Mouse (Mus musculus) urinary bladder, postnatal 25 days (tissue): ENCODE data around the gene Klf2.

Experiments used
- DNase-seq: peaks from one replicate; pipeline ENCODE4 v3.0.0; 2022; ENCODE audit warnings: low spot score

Gene Klf2

DNA sequence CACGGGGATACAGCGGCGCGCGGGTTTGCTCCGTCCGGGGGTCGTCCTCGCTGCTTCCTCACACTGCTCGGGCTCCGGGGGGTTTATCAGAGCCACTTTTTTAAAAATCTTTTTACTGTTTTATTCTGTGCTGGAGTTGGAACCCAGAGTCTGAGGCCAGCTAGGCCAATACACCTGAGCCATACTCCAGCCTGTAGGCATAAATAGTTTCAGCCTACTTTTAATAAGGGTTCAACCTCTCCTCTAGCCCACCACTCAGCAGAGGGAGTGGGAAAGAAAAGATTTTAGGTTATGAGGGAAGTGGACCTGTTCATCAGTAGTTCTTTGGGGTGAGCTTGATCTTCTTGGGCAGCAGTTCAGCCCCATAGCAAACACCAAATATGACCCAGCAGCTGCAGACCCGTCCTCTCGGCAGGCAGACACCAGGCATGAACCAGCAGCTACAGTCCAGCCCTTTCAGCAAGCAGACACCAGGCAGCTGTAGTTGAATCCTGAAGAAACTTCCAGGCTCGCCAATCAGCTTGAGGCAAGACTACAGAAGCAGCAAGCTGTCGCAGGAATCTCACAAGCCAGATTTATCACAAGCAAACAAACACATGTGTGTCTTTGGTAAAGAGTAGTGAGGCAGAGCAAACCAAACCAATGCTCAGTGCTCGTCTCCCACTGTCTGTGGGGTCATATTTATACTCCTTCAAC is 13.5 kb upstream of the Klf2 start, which contains the start of gene Gm10282:
TSS of gene Gm10282 (minus strand) at position 51 of the 696 bp plus-strand sequence.
- no peak for DNase-seq

DNA sequence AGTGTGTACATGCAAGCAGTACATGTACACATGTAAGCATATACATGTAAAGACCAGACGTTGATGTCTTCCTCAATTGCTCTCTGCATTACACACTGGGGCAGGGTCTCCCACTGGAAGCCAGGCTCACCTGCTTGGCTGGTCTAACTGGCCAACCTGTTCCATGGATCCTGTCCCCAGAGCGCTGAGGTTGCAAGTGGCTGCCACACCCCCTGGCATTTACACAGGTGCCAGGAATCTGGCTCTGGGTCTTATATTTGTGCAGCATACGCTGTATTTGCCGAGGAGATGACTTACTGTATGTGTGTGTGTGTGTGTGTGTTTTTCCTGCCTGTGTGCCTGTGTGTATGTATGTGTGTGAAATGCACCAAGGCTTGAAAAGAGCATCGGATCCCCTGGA is 11.9 kb upstream of the Klf2 start:
- DNase-seq: no peak

DNA sequence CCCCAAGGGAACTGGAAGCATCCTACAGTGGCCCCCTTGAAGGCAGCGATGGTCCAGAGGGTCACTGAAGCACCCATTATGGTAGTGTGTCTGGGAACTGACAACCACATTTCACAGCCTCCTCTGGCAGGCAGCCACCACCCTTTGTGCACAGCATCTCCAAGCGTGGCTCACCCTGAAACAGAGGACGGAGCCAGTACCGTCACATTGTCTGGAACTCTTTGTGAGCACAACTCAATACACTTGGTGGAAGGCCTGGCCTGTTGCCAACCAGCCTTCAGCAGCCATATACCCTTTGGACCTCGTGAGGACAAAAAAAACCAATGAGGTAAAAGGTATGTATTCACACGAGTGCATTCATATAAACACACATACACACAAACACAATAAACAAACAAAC is 10.6 kb upstream of the Klf2 start:
- DNase-seq: no peak

DNA sequence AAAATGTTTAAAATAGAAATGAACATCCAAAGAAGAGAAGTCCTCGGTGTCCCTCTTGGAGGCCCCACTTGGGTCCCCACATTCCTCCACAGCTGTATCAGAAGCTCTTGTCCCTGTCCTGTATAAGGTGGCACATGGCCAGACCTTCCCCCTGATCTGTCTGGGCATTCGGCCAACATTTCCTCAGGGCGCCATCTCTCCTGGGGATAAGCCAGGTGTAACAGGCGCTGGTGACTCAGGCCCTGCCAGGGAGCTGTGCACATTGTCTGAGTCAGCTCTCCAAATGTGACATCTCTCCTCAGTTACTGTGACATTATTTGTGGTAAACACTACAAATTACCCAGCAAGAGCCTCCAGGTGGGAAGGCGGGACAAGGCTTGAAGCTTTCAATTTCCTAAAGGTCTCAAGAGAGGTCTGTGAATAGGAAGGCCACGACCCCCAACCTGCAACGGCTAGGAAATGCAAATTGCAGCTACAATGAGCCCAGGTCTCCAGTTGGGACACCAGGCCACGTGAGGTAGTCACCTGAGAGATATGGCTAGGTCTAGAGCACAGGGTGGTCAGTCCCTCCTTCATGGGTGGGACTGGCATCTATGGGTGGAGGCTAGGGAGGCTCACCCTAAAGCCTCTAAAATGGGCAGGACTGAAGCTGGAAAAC is 7.9 kb upstream of the Klf2 start:
- no peak for DNase-seq

DNA sequence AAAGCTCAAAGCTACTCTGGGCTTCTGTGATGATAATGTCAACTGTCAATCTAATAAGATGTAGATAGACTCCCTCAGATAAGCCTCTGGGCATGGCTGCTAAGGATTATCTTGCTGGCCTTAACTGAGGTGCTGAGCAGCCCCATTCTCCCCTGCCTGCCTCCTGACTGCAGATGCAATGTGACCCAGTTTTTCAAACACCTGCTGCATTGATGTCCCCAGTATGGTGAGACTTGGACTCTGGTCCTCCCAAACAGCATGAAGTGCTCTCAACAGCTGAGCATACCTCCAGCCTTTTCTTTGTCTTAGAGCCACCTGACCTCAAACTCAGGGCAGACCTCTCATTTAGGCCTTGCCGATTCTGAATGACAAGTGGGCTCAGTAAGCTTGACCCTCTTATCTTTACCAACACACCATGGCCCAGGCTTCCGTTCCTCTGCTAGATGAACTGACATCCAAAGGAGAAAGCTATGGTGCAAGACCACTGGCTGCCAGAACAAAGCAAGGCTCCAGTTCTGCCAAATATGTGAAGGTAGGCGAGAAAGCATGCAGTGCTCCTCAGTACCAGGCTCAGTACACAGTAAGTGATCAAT is 5.8 kb upstream of the Klf2 start:
- no peak for DNase-seq

GRCm38 (mm10) chr8:72316053-72316695 is 2.7 kb upstream of the Klf2 start:
- no peak for DNase-seq

GRCm38 (mm10) chr8:72317741-72318301 is 1.0 kb upstream of the Klf2 start:
- no peak for DNase-seq

DNA sequence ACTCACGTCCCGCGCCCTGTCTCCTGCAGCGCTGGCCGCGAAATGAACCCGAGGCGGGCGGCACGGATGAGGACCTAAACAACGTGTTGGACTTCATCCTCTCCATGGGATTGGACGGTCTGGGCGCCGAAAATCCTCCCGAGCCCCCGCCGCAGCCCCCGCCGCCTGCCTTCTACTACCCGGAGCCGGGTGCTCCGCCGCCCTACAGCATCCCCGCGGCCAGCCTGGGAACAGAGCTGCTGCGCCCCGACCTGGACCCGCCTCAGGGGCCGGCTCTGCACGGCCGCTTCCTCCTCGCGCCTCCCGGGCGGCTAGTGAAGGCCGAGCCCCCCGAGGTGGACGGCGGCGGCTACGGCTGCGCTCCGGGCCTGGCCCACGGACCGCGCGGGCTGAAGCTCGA is 564 bp downstream of the Klf2 start:
- DNase-seq: peak; percentile 38

- no peak for DNase-seq
Measured at GRCm38 (mm10) chr8:72319921-72320802, 1.3 kb downstream of the Klf2 start.

DNA sequence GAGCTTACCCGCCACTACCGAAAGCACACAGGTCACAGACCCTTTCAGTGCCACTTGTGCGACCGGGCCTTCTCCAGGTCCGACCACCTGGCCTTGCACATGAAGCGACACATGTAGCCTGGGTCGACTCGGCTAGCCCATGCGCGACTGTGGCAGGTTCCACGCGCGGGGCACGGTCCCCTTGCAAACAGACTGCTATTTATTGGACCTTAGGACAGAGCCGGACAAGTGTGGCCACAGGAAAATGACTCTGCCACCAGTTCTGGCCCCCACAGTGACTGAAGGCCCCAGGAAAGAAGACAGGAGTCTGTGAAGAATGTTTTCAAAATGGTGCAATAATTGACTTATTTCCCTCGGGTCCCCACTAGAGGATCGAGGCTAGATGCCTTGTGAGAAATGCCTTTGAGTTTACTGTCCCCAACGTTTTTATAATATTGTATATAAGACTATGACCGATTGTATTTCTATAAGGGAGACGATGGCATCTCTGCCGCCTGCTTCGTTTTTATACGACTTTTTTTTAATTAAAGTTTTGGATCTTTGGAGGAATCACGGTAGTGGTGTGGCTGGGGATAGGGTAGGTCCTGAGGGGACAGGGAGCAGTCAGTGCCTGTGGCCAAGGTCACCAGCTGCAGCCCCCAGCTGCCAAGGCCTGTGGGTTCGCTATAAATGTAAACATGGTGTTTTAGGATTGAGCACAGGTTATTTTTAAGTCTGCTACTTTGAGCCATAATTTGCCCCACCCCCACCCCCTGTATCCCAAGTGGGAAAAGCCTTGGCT is 2.2 kb downstream of the Klf2 start:
- DNase-seq: no peak

- DNase-seq: no peak
Measured at GRCm38 (mm10) chr8:72321635-72322441, 3.0 kb downstream of the Klf2 start.

DNA sequence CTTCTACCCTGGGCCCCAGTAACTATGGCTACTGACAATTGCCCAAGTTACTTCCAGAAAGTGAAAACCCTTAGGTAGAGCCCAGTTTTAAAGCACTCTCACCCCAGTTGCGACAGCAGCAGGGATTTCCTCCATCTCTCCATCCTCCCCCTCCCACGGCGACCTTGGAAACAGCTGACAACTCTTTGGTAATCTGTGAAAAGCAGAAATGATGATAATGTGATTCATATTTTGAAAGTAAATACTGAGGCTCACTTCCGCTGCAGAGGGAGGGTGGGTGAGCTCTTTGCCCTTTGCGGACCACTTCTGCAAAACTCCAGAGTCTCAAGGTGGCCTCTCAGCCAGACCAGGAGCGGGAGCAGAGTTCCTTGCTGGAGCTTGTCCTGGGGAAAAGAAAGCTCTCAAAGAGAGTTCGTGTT is 3.6 kb downstream of the Klf2 start:
- DNase-seq: peak; percentile 28

DNA sequence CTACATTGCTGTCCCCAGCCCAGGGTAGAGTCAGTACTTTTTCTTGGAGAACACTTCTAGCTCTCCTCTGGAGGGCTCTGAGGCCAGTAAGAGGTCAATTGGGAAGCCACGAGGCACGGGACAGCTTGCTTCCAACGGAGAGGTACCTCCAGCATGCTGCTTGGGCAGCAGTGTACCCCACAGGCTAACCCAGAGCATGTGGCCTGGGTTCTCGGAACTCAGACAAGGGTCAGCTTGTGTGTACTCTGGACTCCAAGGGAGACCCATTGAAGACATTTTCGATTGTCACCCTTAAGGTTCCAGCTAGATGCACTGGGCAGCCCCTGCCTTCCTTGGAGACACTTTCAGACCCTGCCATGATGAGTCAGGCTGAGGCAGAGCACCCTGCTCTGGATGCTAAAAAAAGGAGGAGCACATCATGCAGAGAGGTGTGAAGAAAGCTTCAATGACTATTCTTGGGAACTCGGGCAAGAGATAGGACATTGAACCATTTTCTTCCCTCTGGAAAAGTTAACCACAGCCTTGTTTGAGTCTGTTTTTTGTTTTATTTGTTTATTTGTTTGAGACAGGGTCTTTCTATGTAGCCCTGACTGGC is 4.4 kb downstream of the Klf2 start:
- no peak for DNase-seq

DNA sequence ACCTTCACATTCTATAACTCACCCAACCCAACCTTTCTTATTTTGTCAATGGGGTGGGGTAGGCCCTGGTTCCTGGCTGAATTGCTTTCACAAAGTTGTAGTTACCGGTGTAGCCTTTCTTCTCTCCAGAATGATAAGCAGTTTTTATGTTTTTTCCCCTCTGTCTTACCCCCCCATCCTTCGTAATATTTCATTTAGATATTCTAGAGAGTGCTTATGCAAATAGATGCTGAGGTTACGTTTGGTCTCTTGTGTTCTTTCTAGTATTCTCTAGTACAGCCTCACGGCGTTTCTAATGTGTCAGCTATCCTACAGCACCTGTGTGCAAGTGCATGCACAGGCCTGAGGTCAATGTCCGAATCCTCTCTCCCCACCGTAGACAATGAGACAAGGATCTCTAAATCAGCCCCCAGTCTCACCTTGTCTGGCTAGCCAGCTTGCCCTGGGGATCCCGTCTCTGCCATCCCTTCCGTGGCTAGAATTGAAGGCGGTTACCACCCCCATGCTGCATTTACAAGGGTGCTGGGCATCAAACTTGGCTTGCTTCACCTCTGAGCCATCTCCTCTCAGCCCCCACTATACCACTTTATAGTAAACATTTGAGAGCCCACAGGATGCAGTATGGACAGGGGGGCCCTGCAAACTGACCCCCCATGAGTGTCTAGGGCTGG is 5.3 kb downstream of the Klf2 start:
- DNase-seq: no peak

DNA sequence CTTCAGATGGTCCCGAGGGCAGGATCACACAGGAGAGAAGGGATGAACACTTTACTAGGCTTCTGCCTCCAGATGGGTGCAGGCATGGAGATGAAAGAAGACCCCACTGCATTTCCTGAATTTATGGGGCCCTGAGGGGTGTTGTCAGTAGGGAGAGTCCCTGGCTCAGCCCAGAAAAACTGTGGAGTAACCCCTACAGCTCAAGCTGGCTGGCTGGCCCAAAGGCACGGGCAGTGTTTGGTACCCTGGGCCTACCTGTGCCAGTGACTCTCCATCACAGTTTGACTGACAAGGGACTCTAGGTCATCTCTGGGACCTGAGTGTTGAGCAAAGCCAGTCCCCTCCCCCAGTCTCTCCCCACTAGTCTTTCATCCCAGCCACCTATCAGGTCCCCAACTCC is 5.9 kb downstream of the Klf2 start:
- no peak for DNase-seq

- DNase-seq: no peak
Measured at GRCm38 (mm10) chr8:72329116-72329515, 10.3 kb downstream of the Klf2 start.

DNA sequence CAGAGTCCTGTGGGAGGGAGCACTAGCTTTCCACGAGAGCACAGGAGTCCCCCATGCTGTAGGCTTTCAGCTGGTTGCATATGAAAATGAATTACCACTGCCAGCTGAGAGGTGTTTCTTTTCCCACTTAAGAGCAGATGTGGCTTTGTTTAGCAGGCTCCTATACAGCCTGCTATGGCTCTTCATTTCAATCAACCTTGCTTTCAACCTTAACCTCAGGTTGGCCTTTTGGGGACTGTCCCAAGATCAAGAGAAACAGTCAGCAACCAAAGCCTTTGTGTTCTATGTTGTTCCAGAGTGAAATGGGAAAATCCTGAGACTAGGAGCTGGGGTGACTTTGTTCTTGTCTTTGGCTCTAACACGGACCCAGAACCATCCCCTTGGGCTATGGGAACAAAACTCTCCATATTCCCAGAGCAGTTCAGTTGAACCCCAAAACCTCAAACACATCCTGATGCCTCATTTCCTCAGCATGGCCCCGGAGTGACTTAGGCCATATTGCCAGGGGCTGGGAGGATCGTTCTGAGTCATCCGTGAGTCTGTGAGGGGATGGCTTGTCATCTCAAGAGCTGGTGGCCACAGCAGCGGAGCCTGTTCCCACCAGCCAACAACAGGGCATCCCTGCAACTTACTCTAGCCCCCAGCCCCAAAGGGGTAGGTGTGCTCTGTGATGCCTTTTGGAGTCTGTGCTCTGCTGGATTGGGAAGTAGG is 12.1 kb downstream of the Klf2 start:
- DNase-seq: no peak

- no peak for DNase-seq
Measured at GRCm38 (mm10) chr8:72331631-72332030, 12.8 kb downstream of the Klf2 start.
